Mouse (Mus musculus): ENCODE measurements around the gene Ythdf1. TPM values are rescaled to one million over a fixed set of nuclear protein-coding genes. Genes with fewer than 3 reads are reported as not detected.
A peak's percentile ranks its signal among the peaks of the same experiment; 100 is the strongest.

The Ythdf1 gene
- 40.2 and 41.6 TPM in 2 replicates for polyA plus RNA-seq (2012; rRNA removed)

GRCm38 (mm10) chr2:180920810-180921400 is at the start of gene Ythdf1:
Ythdf1 (minus strand) TSS chr2:180920949.
- DNase-seq (ENCODE audit: low spot score), result peak; percentile 90

GRCm38 (mm10) chr2:180967010-180967763 is 46.4 kb upstream of the Ythdf1 start, which contains the start of gene Arfgap1:
Arfgap1 (plus strand) TSS chr2:180967225.
- peak; percentile 86 for DNase-seq (ENCODE audit: low spot score)

GRCm38 (mm10) chr2:180966092-180966882 is 45.5 kb upstream of the Ythdf1 start:
- DNase-seq (ENCODE audit: low spot score), result no peak

DNA sequence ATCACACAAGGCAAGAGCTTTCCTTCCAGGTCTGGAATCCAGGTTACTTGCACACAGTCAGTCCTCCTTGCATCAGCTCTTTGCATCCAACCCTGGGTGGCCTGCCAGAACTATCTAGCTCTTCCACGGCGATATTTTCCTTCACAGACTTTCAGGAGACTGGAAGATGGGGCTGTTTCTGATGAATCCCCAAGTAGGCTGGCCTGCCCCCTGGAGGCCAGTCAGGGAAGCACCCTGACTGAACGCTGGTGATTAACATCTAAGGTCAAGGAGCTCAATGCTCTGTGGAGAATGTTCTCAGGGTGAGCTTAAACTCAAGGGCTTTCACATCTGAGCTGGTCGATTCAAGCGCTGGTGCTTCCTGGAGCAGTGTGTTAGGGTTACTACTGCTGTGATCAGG is 43.2 kb upstream of the Ythdf1 start:
- peak; percentile 55 for DNase-seq (ENCODE audit: low spot score)

DNA sequence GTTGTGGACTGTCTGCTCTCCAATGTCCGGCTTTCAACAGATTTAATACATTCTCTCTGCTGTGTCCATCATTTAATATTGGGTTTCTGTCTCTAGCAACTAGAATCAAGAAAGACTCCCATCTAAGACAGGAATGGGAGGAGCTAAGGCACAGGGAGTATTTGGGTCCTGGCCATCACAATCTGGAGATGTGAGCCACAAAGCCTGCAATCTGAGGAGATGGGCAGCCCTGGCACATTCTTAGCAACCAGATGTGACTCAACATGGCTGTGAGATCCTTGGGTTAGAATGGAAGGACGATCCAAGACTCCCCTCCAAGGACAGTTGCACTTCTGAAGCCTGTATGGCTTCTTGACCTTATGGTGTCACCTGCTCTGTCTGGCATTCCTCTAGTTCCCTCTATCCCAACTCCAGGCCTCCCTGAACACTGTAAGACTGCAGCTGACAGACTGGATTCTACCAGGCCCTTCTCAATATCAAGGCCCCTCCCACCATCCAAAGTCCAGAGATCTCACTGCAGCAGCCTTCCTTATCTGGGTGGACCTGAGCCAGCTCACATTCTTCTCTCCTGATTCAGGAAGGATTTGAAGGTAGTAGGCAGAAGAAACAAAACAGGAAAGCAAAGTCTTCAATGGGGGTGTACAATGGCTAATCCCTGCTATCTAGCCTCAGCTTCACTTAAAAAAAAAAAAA is 42.0 kb upstream of the Ythdf1 start:
- DNase-seq (ENCODE audit: low spot score), result no peak

GRCm38 (mm10) chr2:180960187-180960586 is 39.4 kb upstream of the Ythdf1 start:
- DNase-seq (ENCODE audit: low spot score), result no peak

GRCm38 (mm10) chr2:180959605-180960004 is 38.9 kb upstream of the Ythdf1 start:
- no peak for DNase-seq (ENCODE audit: low spot score)

- peak; percentile 24 for DNase-seq (ENCODE audit: low spot score)
Measured at GRCm38 (mm10) chr2:180954061-180955047, 33.6 kb upstream of the Ythdf1 start, which contains the start of gene Nkain4. Nkain4 (minus strand) TSS chr2:180954699.

DNA sequence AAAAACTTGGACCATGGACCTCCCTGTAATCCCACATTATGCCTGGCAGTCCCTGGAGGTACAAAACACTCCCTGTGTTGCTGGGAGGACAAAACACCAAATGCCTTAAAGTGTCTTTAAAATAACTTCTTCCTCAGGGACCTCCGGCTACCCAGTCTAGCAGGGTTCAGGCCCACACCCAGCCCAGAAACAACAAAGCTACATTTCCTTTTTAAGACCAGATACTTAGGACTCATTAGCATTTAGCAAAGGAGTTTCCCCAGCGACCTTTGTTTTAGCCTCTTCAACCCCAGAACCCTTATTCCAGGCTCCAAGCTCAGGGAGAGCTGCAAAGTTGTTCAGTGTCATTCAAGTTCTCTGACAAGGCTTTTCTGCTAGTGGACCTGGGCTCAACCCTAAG is 32.9 kb upstream of the Ythdf1 start:
- DNase-seq (ENCODE audit: low spot score), result no peak

- DNase-seq (ENCODE audit: low spot score), result no peak
Measured at GRCm38 (mm10) chr2:180952731-180953171, 32.0 kb upstream of the Ythdf1 start.

DNA sequence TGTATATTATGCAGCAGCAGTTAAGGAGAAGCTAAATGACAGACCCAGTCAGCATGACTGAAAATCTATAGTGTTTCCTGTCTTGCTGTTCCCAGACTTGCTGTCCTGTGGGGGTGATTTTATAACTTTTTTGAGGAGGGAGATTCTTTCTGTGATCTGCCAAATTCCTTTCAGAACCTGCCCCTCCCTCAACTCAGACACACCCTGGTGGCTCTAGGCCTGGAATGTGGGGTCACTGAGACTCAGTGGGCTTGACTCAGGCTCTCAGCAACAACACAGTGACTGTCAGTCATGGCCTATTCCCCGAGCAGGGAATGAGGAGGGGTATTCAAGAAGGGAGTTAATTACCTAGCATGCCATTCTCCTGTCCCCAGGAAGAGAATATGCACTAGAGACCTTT is 29.2 kb upstream of the Ythdf1 start:
- no peak for DNase-seq (ENCODE audit: low spot score)

- DNase-seq (ENCODE audit: low spot score), result no peak
Measured at GRCm38 (mm10) chr2:180941869-180942268, 21.1 kb upstream of the Ythdf1 start.

GRCm38 (mm10) chr2:180940187-180940586 is 19.4 kb upstream of the Ythdf1 start:
- no peak for DNase-seq (ENCODE audit: low spot score)

DNA sequence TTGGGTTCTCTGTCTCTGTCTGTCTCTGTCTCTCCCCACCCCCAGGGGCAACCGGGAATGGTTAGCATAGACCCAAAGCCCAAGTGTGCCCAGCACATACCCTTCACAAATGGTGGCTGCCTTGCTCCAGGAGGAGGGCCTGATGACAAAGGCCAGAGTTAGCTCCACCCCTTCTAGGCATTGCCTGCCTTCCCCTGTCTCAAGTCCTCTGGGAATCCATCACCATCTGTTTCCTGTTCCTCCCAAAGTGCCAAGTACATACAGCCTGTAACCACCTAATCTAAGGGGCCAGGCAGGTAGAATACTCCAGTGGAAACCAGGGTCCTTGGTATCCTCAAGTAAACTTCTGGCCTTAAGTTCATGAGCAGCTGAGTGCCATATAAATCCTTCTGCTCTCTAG is 11.7 kb upstream of the Ythdf1 start:
- no peak for DNase-seq (ENCODE audit: low spot score)

GRCm38 (mm10) chr2:180928723-180929122 is 8.0 kb upstream of the Ythdf1 start, which contains the start of gene Birc7:
Birc7 (plus strand) TSS chr2:180929023.
- no peak for DNase-seq (ENCODE audit: low spot score)

- peak; percentile 57 for DNase-seq (ENCODE audit: low spot score)
Measured at GRCm38 (mm10) chr2:180925176-180925575, 4.4 kb upstream of the Ythdf1 start.

- DNase-seq (ENCODE audit: low spot score), result no peak
Measured at GRCm38 (mm10) chr2:180922739-180923138, 2.0 kb upstream of the Ythdf1 start.

DNA sequence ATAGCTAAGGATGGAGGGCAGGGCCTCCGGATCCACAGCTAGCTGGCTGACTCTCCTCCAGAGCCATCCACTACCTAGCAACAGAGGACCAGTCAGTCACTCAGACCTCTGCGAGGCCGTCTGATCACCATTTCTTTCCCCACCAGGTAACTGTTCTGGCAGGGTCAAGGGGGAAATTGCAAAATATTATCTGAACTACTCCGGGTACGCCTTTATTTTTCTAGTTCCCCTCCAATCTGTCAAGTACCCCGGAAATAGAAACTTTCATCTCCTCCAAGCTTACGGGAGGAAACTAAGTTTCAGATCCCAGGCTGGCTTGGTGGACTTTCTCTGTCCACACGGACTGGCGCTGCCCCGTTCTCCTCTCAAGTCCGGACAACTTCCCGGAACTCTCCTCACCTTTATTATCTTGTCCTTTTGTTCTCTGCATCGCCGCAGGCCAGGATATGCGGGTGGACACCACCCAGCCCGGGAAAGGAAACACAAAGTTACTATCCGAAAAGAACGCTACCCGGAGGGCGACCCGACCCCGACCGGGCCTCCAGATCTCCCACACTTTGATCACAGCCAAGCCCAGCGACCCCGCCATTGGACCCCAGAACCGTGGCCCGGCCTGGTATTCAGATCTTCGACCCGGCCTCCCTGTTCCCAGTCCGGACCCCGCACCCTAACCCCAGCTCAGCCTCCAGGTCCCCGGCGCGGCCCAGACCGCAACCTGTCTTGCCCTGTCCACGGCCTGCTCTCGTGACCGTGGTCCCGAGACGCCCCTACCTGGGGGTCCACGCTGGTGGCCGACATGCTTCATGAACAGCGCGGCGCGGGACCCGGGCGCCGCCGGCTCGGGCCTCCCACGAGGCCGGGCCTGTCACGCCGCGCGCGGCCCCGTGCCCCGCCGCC is 588 bp downstream of the Ythdf1 start:
- DNase-seq (ENCODE audit: low spot score), result peak; percentile 27

DNA sequence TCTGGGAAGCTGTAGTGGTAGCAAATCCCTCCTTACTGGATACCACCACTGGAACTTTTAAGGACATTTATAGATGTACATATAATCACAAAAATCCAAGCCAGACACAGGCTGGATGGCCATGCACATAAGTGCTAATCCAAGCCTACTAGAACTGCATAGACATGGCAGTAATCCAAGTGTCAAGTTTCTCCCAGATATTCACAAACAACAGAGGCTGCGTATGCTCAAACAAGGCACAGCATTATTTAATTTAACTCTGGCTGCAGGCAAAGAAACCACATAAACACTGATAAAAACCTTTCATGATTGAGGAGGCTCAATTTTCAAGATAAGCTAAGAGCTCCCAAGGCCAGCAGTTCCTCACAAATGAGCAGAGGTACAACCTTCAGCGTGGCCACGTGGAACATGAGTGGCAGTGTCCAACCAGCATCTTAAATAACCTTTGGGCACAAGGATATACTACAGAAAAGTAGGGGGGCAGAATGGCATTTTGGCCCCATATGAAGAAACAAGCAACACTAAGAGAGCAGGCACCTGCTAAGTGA is 4.8 kb downstream of the Ythdf1 start:
- no peak for DNase-seq (ENCODE audit: low spot score)
